ENCODE assay signal across 10 mouse cellular contexts in genomic region chr1:161896130-161896529, GRCm38 (mm10). TPM values are rescaled to one million over a fixed set of nuclear protein-coding genes. Genes with fewer than 3 reads are reported as not detected.
DNase-seq lines count a peak whose midpoint lies in the region; ATAC-seq and TF ChIP-seq lines count a peak whose summit lies in the region.
"Had no signal": no experiment of that assay in that cellular context is flagged by ENCODE, and none has a peak within 500 bp of the region (broad histone marks: within the 10 kb centered on the region; RNA-seq: fewer than 3 reads in every experiment).

No protein-coding gene starts in this region.

- H3K4me1 ChIP-seq in lung, embryonic 14.5 days (ENCODE audit: insufficient read depth) = 0 out of 2 replicates have a peak, but pooled peaks cover 3% of the 10 kb centered on the region
- no peaks in the 10 kb centered on the region for H3K4me1 ChIP-seq in lung, adult 2 months (ENCODE audit: control insufficient read depth, insufficient read depth, low read length)
- H3K4me1 ChIP-seq: hindbrain, embryonic 15.5 days; limb, embryonic 15.5 days had no signal

- TF ChIP-seq CTCF in lung, embryonic 14.5 days (IDR thresholded peaks at IDR 0.05; ENCODE audit: low read depth) = no peak
- TF ChIP-seq CTCF in lung, adult 2 months (IDR thresholded peaks at IDR 0.05; ENCODE audit: insufficient read depth, low read length) = no peak

- no peaks in the 10 kb centered on the region for H3K79me2 ChIP-seq in macrophage (ENCODE audit: inconsistent target)

- H3K27ac ChIP-seq in lung, embryonic 14.5 days (ENCODE audit: low read depth) = no peak overlapping the region
- H3K27ac ChIP-seq in macrophage = peak overlapping the region; percentile 71
- H3K27ac ChIP-seq: hindbrain, embryonic 15.5 days; limb, embryonic 15.5 days had no signal

- H3K9me3 ChIP-seq in lung, embryonic 14.5 days (ENCODE audit: low read depth, low read length) = no peaks in the 10 kb centered on the region
- H3K9me3 ChIP-seq: hindbrain, embryonic 15.5 days; limb, embryonic 15.5 days had no signal

- no peak for TF ChIP-seq POLR2A in lung, adult 2 months (IDR thresholded peaks at IDR 0.05; ENCODE audit: borderline replicate concordance, extremely low read depth, low read depth, low read length)

- peak; percentile 25 for DNase-seq in CD4-positive, CD25-positive, alpha-beta regulatory T cell, adult 2 months (ENCODE audit: low read depth, low spot score)
- peak; percentile 47 for DNase-seq in lung, embryonic 14.5 days
- no peak for DNase-seq in lung, adult 2 months
- no peak for DNase-seq in adrenal gland, adult (ENCODE audit: inconsistent age in 2 of 2, low spot score in 1 of 2)
- DNase-seq in ovary, postnatal 10 days (ENCODE audit: low spot score) = no peak

- no peak for ATAC-seq in CD4-positive, CD25-positive, alpha-beta regulatory T cell, adult 4 months
- peak; percentile 60; the same call in 1 of the 2 replicates for ATAC-seq in lung, embryonic 14.5 days (ENCODE audit: insufficient read depth)
- ATAC-seq in common myeloid progenitor, adult 5-6 weeks (replicated peaks; ENCODE audit: low read depth, poor library complexity, severe bottlenecking) = peak; percentile 46

- H3K9ac ChIP-seq in lung, embryonic 14.5 days = no peak overlapping the region
- H3K9ac ChIP-seq: hindbrain, embryonic 15.5 days; limb, embryonic 15.5 days had no signal

- no peaks in the 10 kb centered on the region for H3K27me3 ChIP-seq in lung, embryonic 14.5 days (ENCODE audit: insufficient read depth, low read length)
- H3K27me3 ChIP-seq: hindbrain, embryonic 15.5 days; limb, embryonic 15.5 days had no signal

- no peak overlapping the region for H3K4me2 ChIP-seq in lung, embryonic 14.5 days
- H3K4me2 ChIP-seq: hindbrain, embryonic 15.5 days; limb, embryonic 15.5 days had no signal

- H3K36me3 ChIP-seq in lung, embryonic 14.5 days (ENCODE audit: insufficient read depth) = no peaks in the 10 kb centered on the region
- H3K36me3 ChIP-seq in macrophage (ENCODE audit: inconsistent target) = no peaks in the 10 kb centered on the region
- H3K36me3 ChIP-seq: hindbrain, embryonic 15.5 days; limb, embryonic 15.5 days had no signal

- WGBS in lung, embryonic 14.5 days = 42% methylated on average over 10 of the region's 10 CpGs
- 41% methylated on average over 10 of the region's 10 CpGs for WGBS in lung, adult 2 months
- 40% methylated on average over 10 of the region's 10 CpGs for WGBS in macrophage (ENCODE audit: missing documents)

- no peak overlapping the region for H3K4me3 ChIP-seq in lung, embryonic 14.5 days (ENCODE audit: low read depth, low read length)
- no peak overlapping the region for H3K4me3 ChIP-seq in lung, adult 2 months (replicated peaks; ENCODE audit: extremely low read depth, low read depth, low read length)
- H3K4me3 ChIP-seq in macrophage (ENCODE audit: inconsistent target) = no peak overlapping the region
- H3K4me3 ChIP-seq: hindbrain, embryonic 15.5 days; limb, embryonic 15.5 days had no signal

RNA-seq across cellular contexts. Expression of gene Suco, which starts 19.6 kb away (rescaled TPM):
- 10 to 100 TPM; 24.8 to 31.1 TPM for polyA plus RNA-seq in CD4-positive, CD25-positive, alpha-beta regulatory T cell, adult 4 months (2017; shearing (Covaris generic))
- polyA plus RNA-seq in lung, embryonic 14.5 days (2014; fragmentation: Nextera tagmentation; extraction: Ambion mirVana) = 20.1 and 27.9 TPM in 2 replicates
- polyA plus RNA-seq in lung, adult 2 months (2012; rRNA removed) = 2.5 and 3.8 TPM in 2 replicates
- 61.5 and 86.5 TPM in 2 replicates for total RNA-seq in common myeloid progenitor, adult 5-6 weeks (2017)
- total RNA-seq in macrophage (2018; cell fraction: chromatin; rRNA removed) = 100 to 1,000 TPM in 14 of 26 experiments, 10 to 100 TPM in 12; 55.4 to 354 (median 109) TPM
- 10 to 100 TPM; 19.5 to 70.7 (median 26.5) TPM for total RNA-seq in macrophage (2018; cell fraction: cytosol; rRNA removed)
- 100 to 1,000 TPM in 5 of 26 experiments, 10 to 100 TPM in 21; 45.7 to 127 (median 77.5) TPM for total RNA-seq in macrophage (2018; cell fraction: nucleus; rRNA removed)
- polyA plus RNA-seq in macrophage (2018) = 10.4 to 16.7 TPM (median 11.4 TPM) in 3 replicates

Comparison
In these comparisons a context has a peak if more than half of its experiments do, and no peak if none do; other contexts are left out.
1. DNase-seq: peak in CD4-positive, CD25-positive, alpha-beta regulatory T cell, adult 2 months (single experiment) and lung, embryonic 14.5 days (single experiment); none in lung, adult 2 months (single experiment), adrenal gland, adult (0 of 2) and ovary, postnatal 10 days (single experiment).